Mouse (Mus musculus) megakaryocyte, embryonic 14.5 days (primary cell): Measurements from ENCODE around the gene Atrn. TPM values are rescaled to one million over a fixed set of nuclear protein-coding genes. Genes with fewer than 3 reads are reported as not detected.

ENCODE experiments used
- H3K27me3 ChIP-seq: replicated peaks from 2 replicates; pipeline ENCODE3; 2012; ENCODE audit warnings: inconsistent platforms
- H3K36me3 ChIP-seq: replicated peaks from 2 replicates; pipeline ENCODE3; 2012; ENCODE audit warnings: low read length, inconsistent platforms, mixed read lengths
- H3K4me1 ChIP-seq: 2 replicates; pipeline ENCODE4 v1.6.1; 2012; ENCODE audit warnings: inconsistent platforms
- H3K4me3 ChIP-seq: replicated peaks from 2 replicates; pipeline ENCODE3; 2012; ENCODE audit warnings: moderate library complexity, mild to moderate bottlenecking, inconsistent platforms
- H3K9me3 ChIP-seq: 2 replicates; pipeline ENCODE4 v1.6.1; 2012; ENCODE audit warnings: inconsistent platforms
- FLI1 ChIP-seq: IDR thresholded peaks from 2 replicates; pipeline ENCODE4 v1.6.1; 2012; ENCODE audit warnings: low read length, inconsistent platforms, mixed read lengths
- GATA1 ChIP-seq: IDR thresholded peaks from 3 replicates; pipeline ENCODE4 v1.6.1; 2012; ENCODE audit warnings: mixed read lengths, low read length, inconsistent platforms, borderline replicate concordance
- polyA plus RNA-seq: library from polyadenylated mRNA; stranded (reverse); fragments of >175 nt; gene quantifications from 2 replicates; pipeline ENCODE4 v1.2.3, GENCODE M21; 2012; ENCODE audit warnings: low replicate concordance; ENCODE audit not compliant: insufficient read depth

The Atrn gene
- polyA plus RNA-seq, 1 experiment, result 1.2 TPM

- Histone ChIP-seq H3K4me3 (no peak overlapping the region), H3K9me3 (peaks cover 5% of the 10 kb centered on the region; the same call in 1 of the 2 replicates), H3K4me1 (peaks cover 27% of the 10 kb centered on the region), H3K27me3 (peaks cover 92% of the 10 kb centered on the region), H3K36me3 (no peaks in the 10 kb centered on the region)
- TF ChIP-seq GATA1 (no peak), FLI1 (no peak)
Observed at GRCm38 (mm10) chr2:131060784-131061183, 154.5 kb downstream of the Atrn start.

- TF ChIP-seq FLI1 (no peak), GATA1 (no peak)
Observed at GRCm38 (mm10) chr2:131061607-131062006, 155.3 kb downstream of the Atrn start.

GRCm38 (mm10) chr2:131063404-131063864 lies 157.1 kb downstream of the Atrn start, which contains the start of gene Adam33:
Gene Adam33 (minus strand): TSS chr2:131063814.
- peaks cover 5% of the 10 kb centered on the region; the same call in 1 of the 2 replicates for H3K9me3 ChIP-seq
- peaks cover 27% of the 10 kb centered on the region for H3K4me1 ChIP-seq
- no peaks in the 10 kb centered on the region for H3K36me3 ChIP-seq
- peak within 1 kb of the TSS; percentile 80 for H3K4me3 ChIP-seq
- TF ChIP-seq GATA1 (no peak), FLI1 (no peak)
- H3K27me3 ChIP-seq, result peaks cover 87% of the 10 kb centered on the region

More at GRCm38 (mm10) chr2:131061607-131062006, 155.3 kb downstream of the Atrn start:
- Histone ChIP-seq H3K36me3 (no peaks in the 10 kb centered on the region), H3K4me3 (no peak overlapping the region), H3K9me3 (peaks cover 5% of the 10 kb centered on the region; the same call in 1 of the 2 replicates), H3K27me3 (peaks cover 93% of the 10 kb centered on the region), H3K4me1 (peaks cover 24% of the 10 kb centered on the region)

- Histone ChIP-seq H3K27me3 (peaks cover 86% of the 10 kb centered on the region), H3K4me1 (peaks cover 35% of the 10 kb centered on the region), H3K36me3 (no peaks in the 10 kb centered on the region), H3K9me3 (peaks cover 5% of the 10 kb centered on the region; the same call in 1 of the 2 replicates), H3K4me3 (no peak overlapping the region)
- TF ChIP-seq GATA1 (no peak), FLI1 (no peak)
Observed at GRCm38 (mm10) chr2:131066342-131066741, 160.0 kb downstream of the Atrn start.

- H3K27me3 ChIP-seq, result peaks cover 84% of the 10 kb centered on the region
- H3K4me1 ChIP-seq, result peaks cover 40% of the 10 kb centered on the region
- H3K9me3 ChIP-seq, result no peaks in the 10 kb centered on the region
- H3K36me3 ChIP-seq, result peaks cover 3% of the 10 kb centered on the region
- TF ChIP-seq GATA1 (no peak), FLI1 (no peak)
- no peak overlapping the region for H3K4me3 ChIP-seq
Observed at GRCm38 (mm10) chr2:131067481-131067880, 161.2 kb downstream of the Atrn start.

- peaks cover 5% of the 10 kb centered on the region; the same call in 1 of the 2 replicates for H3K9me3 ChIP-seq
- no peak overlapping the region for H3K4me3 ChIP-seq
- H3K36me3 ChIP-seq, result peaks cover 17% of the 10 kb centered on the region
- peaks cover 86% of the 10 kb centered on the region for H3K27me3 ChIP-seq
- H3K4me1 ChIP-seq, result peaks cover 64% of the 10 kb centered on the region
- TF ChIP-seq GATA1 (no peak), FLI1 (no peak)
Observed at GRCm38 (mm10) chr2:131072536-131072935, 166.2 kb downstream of the Atrn start.

Other genes with a start within 250 kb of the Atrn start
- gene Ddrgk1, start 241.8 kb upstream of the Atrn start, polyA plus RNA-seq, result 85.4 and 105 TPM in 2 replicates
- gene Itpa, start 238.9 kb upstream of the Atrn start, polyA plus RNA-seq, result 8.6 and 10.1 TPM in 2 replicates
- gene Slc4a11, start 209.0 kb upstream of the Atrn start, polyA plus RNA-seq, result 0.53 and 0.58 TPM in 2 replicates
- 0.98 and 1.4 TPM in 2 replicates for gene 4930402H24Rik, start 89 bp upstream of the Atrn start, polyA plus RNA-seq
- gene Gfra4, start 136.6 kb downstream of the Atrn start, polyA plus RNA-seq, result 1.3 TPM in 1 of 2 replicates, not detected in the other
- 1.9 and 6.0 TPM in 2 replicates for gene Adam33, start 157.3 kb downstream of the Atrn start, polyA plus RNA-seq
- 7.1 and 11.8 TPM in 2 replicates for gene Siglec1, start 180.3 kb downstream of the Atrn start, polyA plus RNA-seq
- 0.36 TPM in 1 of 2 replicates, not detected in the other for gene Hspa12b, start 220.8 kb downstream of the Atrn start, polyA plus RNA-seq
- not detected in 2 replicates for gene Gm11037, start 227.0 kb downstream of the Atrn start, polyA plus RNA-seq